Mouse (Mus musculus): ENCODE results near the gene Osbp2.
"Not testable (repeated sequence)": the region's sequence is repeated elsewhere in the genome, so short reads cannot be mapped to it uniquely, and the experiment has no call there.

The Osbp2 gene

DNA sequence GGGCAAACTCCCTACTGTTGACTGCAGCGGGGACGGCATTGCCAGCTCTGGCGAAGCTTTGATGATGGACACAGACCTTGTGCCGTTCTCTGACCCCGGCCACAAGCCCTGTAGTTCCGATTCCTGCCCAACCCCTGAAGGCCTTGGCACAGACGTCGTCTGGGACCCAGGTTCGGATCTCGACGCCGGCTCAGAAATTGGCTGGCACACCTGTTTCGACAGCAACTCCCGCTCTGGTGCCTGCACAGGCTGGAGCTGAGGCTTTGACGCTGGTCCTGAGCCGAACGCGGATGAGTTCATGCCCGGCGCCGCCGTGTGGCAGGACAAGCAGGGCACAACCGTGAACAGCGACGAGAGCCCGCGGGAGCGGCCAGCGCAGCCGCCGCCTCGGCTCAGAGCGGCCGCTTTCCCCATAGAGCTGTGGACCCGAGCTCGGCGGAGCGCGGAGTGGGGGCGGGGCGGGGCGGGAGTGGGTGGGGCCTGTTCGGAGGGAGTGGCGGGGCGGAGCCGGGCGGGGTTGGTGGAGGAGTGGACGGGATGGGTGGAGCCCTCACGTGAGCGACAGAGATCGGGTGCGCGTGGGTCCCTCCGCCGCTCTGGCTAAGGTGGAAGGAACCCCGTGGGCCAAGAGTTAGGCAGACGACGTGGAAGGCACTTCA, at the start of gene Osbp2:
Osbp2 (minus strand) TSS at position 450 of the 659 bp plus-strand sequence.
- DNase-seq (ENCODE audit: inconsistent ontology term): peak; percentile 89

DNA sequence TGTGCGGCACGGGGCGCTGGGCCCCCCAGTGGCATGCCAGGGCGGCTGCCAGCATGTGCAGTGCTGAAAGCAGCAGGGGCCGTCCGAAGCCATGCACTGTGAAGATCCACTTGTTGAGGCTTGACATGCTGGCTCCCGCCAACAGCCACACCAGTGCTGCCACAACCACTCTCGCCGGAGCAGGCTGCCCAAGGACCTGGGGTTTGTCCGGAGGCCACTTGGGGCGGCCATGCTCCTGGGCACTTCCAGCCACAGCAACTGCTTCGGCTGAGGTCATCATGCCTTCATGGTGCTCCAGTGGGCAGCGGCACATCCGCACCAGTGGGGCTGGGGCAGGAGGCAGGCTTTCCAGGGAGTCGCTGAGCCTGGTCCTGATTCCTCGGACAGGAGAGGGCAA, 49.2 kb upstream of the Osbp2 start:
- no peak for DNase-seq (ENCODE audit: inconsistent ontology term)

DNA sequence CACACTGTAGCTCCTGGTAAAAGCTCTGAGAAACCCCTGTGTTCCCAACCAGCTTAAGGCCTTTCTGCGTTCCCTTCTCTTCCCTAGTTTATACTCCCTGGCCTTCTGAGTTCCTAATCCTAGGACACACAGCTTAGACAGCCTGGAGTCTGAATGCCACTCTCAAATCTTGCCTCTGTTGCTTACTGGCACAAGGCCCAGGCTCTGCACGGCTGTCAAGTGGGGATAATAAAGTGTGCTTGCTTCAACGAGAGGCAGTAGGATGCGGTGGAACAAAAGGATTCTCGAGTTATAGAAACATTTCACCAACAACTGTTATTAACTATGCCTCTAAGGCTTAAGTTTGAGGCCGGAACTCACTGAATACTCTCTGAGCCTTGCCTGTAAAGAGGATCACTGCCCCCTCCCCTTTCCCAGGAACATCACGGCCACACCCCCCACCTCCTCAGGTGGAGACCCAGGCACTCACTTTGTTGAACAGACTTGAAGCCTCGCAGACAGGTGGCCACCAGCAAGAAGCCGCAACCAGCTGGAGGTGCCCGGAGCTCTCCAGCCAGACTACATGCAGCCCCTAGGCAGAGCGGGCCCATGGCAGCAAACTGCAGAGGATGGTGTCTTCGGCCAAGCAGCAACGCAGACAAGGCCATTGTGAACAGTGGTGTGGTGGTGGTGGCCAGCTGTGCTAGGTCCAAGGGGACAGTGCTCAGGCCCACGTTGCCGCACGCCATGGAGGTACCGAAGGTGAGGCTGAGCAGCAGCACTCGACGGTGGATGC, 48.6 kb upstream of the Osbp2 start:
- peak; percentile 44 for DNase-seq (ENCODE audit: inconsistent ontology term)

DNA sequence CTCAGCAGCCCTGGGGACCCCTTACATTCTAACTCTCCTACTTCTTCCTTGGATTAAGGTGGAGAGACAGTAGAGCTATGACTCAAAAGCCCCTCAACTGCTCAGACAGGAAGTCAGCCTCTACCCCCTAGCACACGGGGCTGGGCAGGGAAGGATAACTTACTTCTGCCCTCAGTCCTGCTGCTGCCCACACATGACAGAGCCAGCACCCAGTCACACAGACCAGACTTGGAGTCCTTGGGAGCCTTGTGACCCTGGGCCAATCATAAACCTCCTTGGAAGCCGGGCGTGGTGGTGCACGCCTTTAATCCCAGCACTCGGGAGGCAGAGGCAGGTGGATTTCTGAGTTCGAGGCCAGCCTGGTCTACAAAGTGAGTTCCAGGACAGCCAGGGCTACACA, 47.7 kb upstream of the Osbp2 start:
- not testable (repeated sequence) for DNase-seq (ENCODE audit: inconsistent ontology term)

DNA sequence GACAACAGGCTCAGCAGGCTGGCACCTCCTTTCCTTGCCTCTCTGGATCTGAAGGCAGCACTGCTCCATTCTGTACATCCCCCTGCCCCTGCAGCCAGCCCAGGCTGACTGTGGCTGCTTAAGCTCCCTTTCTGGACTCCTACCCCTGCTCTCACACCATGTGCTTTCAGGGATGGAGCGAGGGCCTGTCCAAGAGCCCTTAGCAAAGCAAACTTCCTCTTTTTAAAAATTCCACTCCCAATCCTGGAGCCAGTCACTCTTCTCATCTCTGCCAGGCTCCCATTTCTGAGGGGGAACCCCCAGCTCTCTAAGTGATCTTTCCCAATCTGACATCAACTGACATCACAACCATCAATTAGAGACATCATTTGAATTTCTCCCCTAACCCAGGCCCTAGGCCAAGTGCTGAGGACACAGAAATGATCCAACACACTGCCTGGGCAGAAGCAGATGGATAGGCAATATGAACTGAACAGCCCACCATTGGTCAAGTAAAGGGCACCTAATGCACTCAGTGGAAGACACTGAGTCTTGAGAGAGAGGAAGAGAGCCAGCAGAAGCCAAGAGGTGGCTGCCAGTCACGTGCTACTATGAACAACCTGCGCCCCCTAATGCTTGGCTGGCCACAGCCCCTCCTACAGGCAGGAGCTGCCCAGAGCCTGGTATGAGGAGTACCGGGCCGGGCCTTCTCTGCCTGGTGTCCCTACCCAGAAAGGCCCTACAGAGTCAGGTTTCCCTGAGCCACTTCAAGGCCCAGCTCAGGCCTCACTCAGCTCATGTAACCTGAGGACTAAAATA, 47.0 kb upstream of the Osbp2 start:
- no peak for DNase-seq (ENCODE audit: inconsistent ontology term)

DNA sequence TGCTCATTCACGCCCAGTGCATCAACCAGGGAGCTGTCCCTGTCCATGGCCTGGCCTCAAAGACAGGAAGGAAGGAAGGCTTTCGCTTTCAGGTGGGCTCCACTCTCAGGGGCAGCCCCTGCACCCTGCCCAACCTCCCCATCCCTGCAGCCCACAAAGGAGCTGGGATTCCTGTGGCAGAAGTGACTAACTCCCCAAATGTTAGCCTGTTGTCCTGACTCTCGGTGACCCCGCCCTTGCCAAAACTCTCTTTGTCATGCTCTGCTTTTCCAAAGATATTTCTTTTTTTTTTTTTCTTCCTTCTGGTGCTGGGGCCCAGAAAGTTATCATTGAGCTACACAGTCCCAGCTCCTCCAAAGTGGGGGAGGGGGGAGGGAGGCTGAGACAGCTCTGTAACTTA, 45.5 kb upstream of the Osbp2 start:
- peak; percentile 54 for DNase-seq (ENCODE audit: inconsistent ontology term)

DNA sequence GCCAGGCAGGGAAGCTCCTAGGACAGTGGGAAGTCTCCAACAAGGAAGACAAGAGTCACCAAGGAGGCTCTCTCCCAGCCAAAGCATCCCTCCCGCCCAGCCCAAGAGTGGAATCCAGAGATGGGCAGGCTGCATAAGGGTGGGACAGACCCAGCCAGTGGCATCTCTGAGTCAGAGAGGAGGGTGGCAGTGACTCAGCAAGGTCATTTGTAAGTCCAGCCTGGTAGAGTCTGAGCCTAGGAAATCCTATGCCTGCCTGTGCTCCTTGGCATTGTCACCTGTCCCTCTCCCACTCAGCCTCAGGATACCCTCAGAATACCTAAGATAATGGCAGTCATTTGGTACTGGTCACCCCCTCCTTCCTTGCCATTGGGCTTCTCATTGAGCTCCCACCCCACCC, 41.7 kb upstream of the Osbp2 start:
- DNase-seq (ENCODE audit: inconsistent ontology term): peak; percentile 70

DNA sequence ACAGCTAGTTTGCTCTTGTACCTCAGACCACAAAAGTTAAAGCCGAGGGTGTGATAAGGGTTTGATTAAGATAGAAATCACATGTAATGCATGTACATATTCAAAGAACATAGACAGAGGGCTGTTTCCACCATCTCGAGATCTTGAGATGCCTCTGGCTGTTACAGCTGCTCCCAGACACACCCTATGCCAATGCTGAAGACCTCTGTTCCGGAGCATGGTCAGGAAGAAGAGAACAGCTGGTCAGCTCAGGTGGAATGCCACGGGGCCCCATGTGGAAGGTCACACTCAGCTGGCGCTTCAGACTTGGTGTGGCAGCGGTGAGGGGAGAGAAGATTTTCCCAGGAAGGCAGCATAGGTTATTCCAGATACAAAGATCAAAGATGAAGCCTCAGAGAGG, 41.0 kb upstream of the Osbp2 start:
- no peak for DNase-seq (ENCODE audit: inconsistent ontology term)

DNA sequence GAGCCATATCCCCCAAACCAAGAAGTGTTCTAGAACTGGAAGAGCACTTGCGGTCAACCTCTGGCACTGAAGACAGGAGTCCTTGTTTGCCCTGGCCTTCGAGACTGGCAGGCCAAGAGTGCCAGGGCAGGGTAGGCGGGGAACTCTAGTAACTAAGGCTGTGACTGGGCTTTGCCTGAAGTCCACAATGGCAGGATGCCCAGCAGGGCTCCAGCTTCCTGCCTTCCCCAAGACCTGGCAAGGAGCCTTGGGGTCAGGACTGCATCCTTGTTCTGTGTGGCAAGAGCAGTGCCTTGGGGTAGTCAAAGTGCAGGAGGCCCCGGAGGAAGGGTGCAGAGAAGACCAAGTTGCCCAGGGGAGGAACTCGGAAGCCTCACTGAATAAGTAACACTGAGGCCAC, 39.3 kb upstream of the Osbp2 start:
- DNase-seq (ENCODE audit: inconsistent ontology term): peak; percentile 70

DNA sequence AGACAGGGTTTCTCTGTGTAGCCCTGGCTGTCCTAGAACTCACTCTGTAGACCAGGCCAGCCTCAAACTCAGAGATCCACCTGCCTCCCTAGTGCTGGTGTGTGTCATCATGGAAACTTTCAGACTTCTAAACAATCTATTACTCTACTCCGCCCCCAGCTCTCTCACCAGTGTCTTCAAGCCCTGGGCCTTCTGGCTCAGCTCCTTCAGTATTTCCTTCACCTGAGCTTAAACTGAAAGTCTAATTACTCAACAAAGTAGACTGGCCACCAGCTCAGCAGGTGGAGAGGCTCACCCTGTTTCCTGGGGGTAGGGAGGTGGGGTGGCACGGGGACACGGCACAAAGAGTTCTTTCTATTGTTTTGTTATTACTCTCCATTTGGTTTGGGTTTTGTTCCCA, 38.8 kb upstream of the Osbp2 start:
- DNase-seq (ENCODE audit: inconsistent ontology term): no peak

DNA sequence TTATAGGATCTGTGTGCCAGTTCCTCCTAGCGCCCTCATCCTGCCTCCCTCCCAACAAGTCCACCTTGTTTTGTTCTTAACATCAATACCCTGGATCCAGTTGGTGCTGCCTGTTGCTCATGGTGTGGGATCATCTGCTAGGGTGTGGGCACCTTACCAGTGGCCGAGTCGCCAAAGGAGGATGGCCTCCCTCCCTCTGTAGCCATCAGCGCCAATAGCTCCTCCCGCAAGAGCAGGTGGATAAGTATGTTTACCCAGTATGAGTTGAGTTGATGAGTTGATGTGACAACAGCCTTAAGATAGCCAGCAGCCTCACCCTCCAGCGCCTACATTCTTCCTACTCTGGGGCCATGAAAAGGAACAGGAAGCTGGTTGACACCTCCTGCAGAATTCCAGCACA, 36.6 kb upstream of the Osbp2 start:
- DNase-seq (ENCODE audit: inconsistent ontology term): no peak

DNA sequence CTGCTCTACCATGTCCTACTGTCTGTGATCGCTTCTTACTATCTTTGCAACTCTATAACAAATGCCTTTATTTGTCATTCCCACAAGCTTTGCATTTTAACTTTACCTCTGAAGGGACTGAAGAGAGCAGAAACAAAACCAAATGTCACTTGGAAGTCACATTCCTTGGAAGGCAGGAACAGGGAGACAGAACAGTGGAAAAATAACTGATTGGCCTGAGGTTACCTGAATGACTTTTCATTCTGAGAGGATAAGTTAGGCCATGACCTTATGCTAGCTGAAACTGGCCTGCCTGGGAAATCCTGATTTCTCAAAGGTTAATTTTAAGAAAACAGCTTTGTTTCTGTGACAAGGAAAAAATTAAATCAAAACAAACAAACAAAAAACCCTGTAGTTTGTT, 32.2 kb upstream of the Osbp2 start:
- DNase-seq (ENCODE audit: inconsistent ontology term): no peak

DNA sequence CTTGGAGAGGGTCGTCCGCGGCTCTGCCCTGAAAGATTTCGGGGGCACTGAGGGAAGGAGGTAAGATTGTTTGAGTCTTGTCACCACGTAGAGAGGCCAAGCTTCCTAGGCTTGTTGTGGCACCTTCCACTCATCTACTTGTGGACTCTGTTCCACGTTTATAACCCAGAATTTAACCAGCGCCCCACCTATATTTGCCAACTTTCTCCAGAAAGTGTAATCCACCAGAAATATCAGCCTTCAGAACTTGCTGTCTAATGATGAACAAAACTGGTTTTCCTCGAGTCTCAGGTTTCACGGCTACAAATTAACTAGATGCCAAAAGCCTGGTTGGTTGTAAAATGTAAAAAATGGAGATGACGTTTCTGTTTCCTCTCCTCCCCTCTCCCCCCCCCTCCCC, 31.8 kb upstream of the Osbp2 start:
- DNase-seq (ENCODE audit: inconsistent ontology term): peak; percentile 22

DNA sequence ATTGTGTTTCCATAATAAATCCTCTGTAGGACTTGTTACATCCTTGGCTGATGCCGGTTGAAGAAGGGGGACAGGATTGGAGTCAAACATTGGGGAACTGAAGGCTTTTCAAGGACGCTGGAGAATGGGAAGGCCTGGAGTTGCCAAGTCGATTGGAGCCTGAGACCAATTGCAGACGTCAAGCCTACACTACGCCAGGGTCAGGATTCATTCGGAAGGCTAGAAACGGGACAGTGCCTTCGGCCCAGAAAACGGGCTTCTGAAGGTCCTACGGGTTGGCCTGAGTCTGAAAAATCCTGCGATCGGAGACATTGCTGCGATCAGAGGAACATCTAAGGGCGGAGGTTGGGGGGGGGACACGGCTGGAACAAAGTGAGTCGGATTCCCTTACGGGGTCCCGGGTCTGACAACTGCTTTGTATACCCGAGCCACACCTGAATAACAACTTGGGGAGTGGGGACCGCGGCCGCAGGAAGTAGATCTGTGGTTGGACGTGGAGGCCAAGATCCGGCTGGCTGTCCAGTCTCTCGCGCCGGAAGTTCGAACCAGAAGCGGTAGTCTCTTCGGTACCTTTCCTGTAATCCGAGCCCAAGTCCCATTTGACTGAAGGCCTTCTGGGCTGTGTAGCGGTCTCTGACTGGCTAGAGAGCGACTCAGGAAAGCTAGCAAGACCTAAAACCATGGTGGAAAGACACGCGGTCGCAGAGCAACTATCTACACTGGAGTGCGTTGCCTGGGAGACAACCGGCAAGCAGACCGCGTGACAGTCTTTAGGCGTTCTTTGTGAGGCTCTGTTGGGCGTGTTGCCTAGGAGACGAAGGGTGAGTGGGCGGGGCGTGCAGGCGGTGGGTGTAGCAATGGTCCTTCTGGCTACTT, 30.9 kb upstream of the Osbp2 start, which contains the start of the genes 4921536K21Rik and Dusp18:
4921536K21Rik (minus strand) TSS at position 693 of the 876 bp plus-strand sequence.
Dusp18 (plus strand) TSS at position 835 of the 876 bp plus-strand sequence.
- peak; percentile 96 for DNase-seq (ENCODE audit: inconsistent ontology term)

DNA sequence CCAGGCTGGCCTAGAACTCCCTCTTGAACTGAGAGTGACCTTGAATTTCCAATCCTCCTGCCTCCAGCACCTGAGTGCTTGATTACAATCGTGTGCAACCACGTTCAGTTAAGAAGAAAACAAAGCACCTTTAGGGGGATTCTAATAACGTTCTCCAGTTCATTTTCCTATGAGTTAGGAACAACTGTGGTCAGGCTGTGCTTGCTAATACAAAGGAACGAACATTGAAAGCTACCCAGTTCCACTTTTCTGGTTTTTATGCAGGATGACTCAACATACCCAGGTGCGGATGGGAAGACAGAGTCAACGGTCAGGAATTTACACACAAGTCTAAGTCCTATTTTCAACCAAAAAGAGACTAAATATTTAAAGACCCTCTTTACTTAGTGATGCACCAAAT, 30.3 kb upstream of the Osbp2 start:
- DNase-seq (ENCODE audit: inconsistent ontology term): no peak

DNA sequence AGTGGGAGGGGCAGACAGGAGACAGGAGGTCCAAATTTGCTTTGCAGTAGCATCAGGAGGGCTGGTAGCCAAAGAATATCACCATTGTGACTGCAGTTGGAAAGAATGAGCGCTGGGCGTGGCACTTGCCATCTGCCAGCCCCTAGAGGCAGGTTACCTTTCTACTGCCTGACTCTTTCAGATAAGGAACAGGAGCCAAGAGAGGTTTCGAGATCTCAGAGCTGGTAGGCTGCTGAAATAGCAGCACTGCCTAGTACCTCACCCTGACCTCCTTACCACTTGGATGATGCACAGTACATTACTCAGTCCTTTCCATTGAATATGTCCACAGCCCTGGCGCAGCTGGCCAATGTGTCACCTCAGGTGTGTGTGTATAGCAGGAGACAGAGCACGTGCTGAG, 23.6 kb upstream of the Osbp2 start:
- DNase-seq (ENCODE audit: inconsistent ontology term): no peak

DNA sequence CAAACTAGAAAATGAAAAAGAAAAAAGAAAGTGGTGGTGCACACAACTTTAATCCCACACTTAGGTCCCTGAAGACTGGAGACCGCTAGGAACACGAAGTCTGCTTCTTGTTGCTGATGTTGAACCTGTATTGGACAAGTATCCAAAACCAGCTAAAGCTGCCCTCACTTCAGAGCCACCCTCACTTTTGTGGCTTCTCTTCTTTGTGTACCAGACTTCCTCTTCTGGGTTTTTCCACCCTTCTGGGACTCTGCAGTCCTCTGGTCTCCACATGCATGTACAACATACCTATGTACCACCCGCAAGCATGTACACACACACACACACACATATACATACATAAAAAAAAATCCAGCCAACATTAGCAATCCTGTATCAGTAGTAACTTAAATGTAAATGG, 20.0 kb upstream of the Osbp2 start:
- DNase-seq (ENCODE audit: inconsistent ontology term): no peak

DNA sequence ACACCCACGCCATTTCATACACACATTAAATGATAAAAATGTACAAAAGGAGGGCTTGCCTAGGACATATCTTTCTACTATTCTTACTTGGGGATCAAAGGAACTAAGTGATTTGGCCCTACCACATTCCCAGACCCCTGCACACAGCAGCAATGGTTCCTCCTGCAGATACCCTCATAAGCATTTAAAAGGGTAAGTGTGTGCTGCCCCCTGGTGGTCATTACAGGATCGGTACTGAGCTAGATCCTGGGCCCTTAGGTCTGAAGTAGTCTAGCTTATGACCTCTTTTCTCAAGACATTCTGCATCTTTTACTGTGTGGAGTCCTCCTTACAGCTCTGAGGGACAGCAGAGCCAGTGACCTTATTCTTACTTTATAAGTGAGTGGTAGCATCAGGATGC, 16.1 kb upstream of the Osbp2 start:
- DNase-seq (ENCODE audit: inconsistent ontology term): peak; percentile 38

DNA sequence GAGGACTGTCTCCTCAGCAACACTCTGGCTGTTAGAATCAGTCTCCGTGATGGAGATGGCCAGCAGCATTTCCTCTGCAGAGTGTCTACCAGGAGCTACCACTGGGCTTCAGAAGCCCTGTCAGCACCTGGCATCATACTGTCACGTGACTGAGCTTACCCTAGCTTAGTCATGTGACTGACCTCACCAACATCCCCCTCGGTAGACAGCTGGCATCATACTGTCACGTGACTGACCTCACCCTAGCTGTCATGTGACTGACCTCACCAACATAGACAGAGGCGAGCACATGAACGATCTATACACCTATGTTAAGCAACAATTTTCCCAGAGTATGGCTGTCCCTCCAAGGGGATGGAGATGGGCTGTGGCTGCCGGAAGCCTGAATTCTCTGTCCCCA, 15.0 kb upstream of the Osbp2 start:
- DNase-seq (ENCODE audit: inconsistent ontology term): no peak

DNA sequence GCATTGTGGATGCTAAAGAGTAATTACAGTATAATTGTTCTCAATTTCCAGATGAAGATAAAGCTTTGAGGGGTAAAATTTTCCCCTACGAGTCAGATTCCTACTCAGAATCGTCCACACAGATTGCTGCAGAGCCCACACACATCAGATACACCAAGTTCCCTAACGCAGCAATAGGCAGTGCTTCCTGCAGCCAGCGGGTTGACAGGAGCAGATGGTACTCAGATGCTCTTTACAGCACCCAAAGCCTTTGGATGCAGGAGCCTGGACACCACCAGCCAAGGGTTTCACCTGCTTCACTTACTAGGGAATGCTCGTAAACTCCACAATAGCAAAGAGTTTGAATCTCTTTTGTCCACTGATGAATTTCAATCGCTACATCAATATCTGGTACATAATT, 12.7 kb upstream of the Osbp2 start:
- no peak for DNase-seq (ENCODE audit: inconsistent ontology term)

DNA sequence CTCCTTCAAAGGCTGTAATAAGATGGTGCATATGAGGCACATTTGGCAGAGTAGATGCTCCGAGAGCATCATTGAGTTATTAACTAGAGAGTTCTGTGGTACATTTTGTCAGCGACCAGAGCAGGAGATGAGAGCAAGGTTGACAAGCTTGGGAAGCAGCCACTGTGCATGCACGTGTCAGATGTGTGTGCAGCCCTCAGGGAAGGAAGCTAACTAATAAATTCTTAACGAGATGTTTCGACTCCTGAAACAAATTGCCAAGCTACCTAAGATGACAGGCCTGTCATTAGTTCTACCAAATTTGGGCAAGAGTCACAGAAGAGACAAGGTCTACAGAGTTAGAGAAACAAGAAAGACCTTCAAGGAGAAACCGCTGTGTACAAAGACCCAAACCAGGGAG, 640 bp upstream of the Osbp2 start:
- DNase-seq (ENCODE audit: inconsistent ontology term): peak; percentile 52
